Mouse (Mus musculus) urinary bladder, postnatal 14 days (tissue): ENCODE measurements at regions not wholly inside any gene's neighbourhood (a gene's known extent, or its start where the extent isn't known, plus 50 kb on each side); places are given as distances from the start of the nearest gene placed in this dataset.
A peak's percentile ranks its signal among the peaks of the same experiment; 100 is the strongest.

ENCODE experiments used
- DNase-seq: peaks from one replicate; pipeline ENCODE4 v3.0.0; 2021; ENCODE audit warnings: low spot score

- DNase-seq: no peak
Observed at GRCm38 (mm10) chr6:31061813-31062212, 102.9 kb upstream of the Klf14 start.

GRCm38 (mm10) chr6:31065419-31065818 lies 106.5 kb upstream of the Klf14 start:
- no peak for DNase-seq

- no peak for DNase-seq
Observed at GRCm38 (mm10) chr6:31066861-31067260, 108.0 kb upstream of the Klf14 start.

- no peak for DNase-seq
Observed at GRCm38 (mm10) chr6:31067453-31067852, 108.6 kb upstream of the Klf14 start.

GRCm38 (mm10) chr6:31069243-31069642 lies 110.4 kb upstream of the Klf14 start:
- no peak for DNase-seq

- DNase-seq: no peak
Observed at GRCm38 (mm10) chr6:31070537-31070936, 111.7 kb upstream of the Klf14 start.

GRCm38 (mm10) chr6:31070966-31071365 lies 112.1 kb upstream of the Klf14 start:
- no peak for DNase-seq

GRCm38 (mm10) chr6:31072072-31072471 lies 113.2 kb upstream of the Klf14 start:
- DNase-seq: no peak

GRCm38 (mm10) chr6:31072559-31072958 lies 113.7 kb upstream of the Klf14 start:
- no peak for DNase-seq

- no peak for DNase-seq
Observed at GRCm38 (mm10) chr6:31073338-31073737, 114.5 kb upstream of the Klf14 start.

- peak; percentile 53 for DNase-seq
Observed at GRCm38 (mm10) chr6:31074394-31074793, 115.5 kb upstream of the Klf14 start.

GRCm38 (mm10) chr6:31075209-31075571 lies 116.3 kb upstream of the Klf14 start:
- no peak for DNase-seq

- DNase-seq: peak; percentile 79
Observed at GRCm38 (mm10) chr6:31075572-31076477, 116.9 kb upstream of the Klf14 start.

GRCm38 (mm10) chr6:31076478-31076834 lies 117.6 kb upstream of the Klf14 start:
- DNase-seq: no peak

- no peak for DNase-seq
Observed at GRCm38 (mm10) chr6:31077216-31077615, 118.3 kb upstream of the Klf14 start.

- no peak for DNase-seq
Observed at GRCm38 (mm10) chr6:31077779-31078178, 118.9 kb upstream of the Klf14 start.

- peak; percentile 62 for DNase-seq
Observed at GRCm38 (mm10) chr6:31078413-31078812, 119.5 kb upstream of the Klf14 start.

GRCm38 (mm10) chr6:31079586-31080259 lies 120.8 kb upstream of the Klf14 start:
- no peak for DNase-seq

- DNase-seq: no peak
Observed at GRCm38 (mm10) chr6:31080279-31080678, 121.4 kb upstream of the Klf14 start.

GRCm38 (mm10) chr6:31080691-31081090 lies 121.8 kb upstream of the Klf14 start:
- no peak for DNase-seq

- no peak for DNase-seq
Observed at GRCm38 (mm10) chr6:31081238-31081637, 122.4 kb upstream of the Klf14 start.

- DNase-seq: no peak
Observed at GRCm38 (mm10) chr6:31081988-31082387, 123.1 kb upstream of the Klf14 start.
